Mouse (Mus musculus) yolk sac, embryonic 10.5 days (tissue): ENCODE results near the gene Adam19.

Source experiments
- DNase-seq: peaks from one replicate; pipeline ENCODE4 v3.0.0-alpha.2; 2017; ENCODE audit warnings: low spot score

Adam19 gene

GRCm38 (mm10) chr11:46054911-46055895 is 589 bp upstream of the Adam19 start:
- peak; percentile 29 for DNase-seq

- DNase-seq = peak; percentile 48
Observed at GRCm38 (mm10) chr11:46056770-46057411, 1.1 kb downstream of the Adam19 start.

DNA sequence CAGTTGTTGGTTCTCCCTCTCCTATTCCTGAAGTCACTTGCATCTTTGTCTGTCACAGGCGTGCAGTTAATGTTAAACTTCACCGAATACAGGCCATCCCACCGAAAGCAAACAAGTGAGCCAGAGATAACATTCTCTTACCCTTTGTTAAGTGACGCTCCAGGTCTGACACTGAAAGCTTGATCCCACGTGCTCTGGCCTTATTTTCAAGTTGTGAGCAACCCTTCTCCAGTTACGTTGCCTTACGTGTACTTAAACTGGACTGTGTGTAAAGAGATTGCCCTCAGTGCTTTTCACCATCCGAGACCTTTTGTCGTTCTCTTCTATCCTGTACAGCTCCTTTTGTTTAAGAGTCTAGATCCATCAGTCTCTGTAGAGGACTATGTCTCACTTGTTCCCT is 2.2 kb downstream of the Adam19 start:
- DNase-seq = peak; percentile 61

DNA sequence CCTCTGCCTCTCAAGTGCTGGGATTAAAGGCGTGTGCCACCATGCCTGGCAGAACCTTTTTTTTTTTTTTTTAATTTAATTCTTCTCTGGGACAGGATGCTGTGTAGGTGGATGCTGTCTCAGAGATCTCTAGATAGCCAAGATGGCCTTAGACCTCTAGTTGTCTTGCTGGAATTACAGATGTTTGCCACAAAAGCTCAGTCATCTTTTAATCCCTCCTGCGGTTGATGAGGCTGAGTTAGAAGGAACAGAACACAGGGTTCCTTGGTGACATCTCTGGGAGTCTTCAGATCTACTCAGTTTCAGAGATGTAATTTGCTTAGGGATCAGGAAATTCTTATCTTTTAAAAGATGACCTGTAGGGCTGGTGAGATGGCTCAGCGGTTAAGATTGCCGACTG is 3.1 kb downstream of the Adam19 start:
- no peak for DNase-seq

GRCm38 (mm10) chr11:46059887-46060650 is 4.3 kb downstream of the Adam19 start:
- DNase-seq = no peak

DNA sequence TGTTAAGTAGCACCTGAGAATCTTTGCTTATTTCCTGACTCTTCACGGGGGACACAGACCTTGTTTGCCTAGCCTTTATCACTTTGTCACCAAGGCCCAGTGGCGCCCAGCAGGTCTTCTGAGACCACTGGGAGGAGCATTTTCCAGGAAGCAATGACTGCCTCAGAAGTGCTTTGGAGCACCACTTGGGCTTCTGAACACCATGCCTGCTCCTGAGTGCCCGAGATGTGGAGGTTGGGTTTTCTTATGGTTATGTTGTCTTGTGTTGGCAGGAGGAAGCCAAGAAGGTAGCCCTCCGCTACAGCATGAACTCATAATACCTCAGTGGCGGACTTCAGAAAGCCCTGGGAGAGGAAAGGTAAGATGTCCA is 4.8 kb downstream of the Adam19 start:
- DNase-seq = no peak

- no peak for DNase-seq
Observed at GRCm38 (mm10) chr11:46061776-46062445, 6.1 kb downstream of the Adam19 start.

DNA sequence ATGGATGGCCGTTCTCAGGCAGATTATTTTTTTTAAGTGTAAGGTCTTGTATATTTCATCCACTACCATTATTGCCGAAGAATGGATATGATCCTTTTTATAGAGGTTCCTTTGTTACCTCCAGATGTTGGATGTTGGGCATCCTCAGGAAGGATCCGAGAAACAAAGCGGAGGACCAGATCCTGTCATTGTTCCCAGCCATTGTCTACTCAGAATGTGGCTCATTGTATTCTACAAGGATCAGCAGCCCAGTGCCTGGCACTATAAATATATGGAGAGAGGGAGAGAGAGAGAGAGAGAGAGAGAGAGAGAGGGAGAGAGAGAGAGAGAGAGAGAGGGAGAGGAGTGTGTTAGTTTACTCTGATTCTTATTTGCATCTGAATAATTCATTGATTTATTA is 6.8 kb downstream of the Adam19 start:
- no peak for DNase-seq

DNA sequence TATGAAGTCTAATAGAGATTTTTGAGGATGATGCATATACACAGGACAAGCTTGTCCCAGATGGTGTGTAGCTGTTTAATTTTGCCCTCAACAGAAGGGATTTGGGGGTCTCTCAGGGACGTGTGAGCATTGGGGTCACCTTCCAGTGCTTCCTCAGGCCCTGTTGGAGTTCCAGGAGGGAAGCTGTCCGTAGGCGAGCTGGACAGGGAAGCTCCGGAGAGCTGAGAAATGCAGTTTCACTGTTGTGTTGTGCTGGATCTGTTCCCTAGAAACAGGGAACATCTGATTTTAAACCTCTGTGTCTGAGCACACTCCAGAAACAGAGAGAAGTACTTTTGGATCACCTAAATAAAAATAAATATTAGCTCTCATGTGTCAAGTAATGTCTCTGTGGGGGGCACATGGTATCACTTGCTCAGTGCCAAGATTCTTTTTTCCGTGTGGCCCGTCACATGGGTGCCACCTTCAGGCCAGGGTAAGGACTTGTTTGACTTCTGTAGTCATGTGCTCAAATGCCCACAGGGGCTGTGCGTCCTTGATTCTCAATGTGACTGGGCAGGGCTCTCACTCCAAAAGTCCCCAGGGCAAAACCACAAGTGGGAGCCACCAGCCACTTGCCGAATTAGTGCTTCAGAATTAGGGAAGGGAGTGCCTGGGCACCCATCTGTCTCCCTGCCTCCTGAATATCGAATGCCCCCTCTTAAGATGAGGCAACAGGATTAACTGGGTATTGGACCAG is 7.4 kb downstream of the Adam19 start:
- no peak for DNase-seq

- no peak for DNase-seq
Observed at GRCm38 (mm10) chr11:46064767-46065166, 9.0 kb downstream of the Adam19 start.

GRCm38 (mm10) chr11:46065201-46066011 is 9.6 kb downstream of the Adam19 start:
- DNase-seq = peak; percentile 51

DNA sequence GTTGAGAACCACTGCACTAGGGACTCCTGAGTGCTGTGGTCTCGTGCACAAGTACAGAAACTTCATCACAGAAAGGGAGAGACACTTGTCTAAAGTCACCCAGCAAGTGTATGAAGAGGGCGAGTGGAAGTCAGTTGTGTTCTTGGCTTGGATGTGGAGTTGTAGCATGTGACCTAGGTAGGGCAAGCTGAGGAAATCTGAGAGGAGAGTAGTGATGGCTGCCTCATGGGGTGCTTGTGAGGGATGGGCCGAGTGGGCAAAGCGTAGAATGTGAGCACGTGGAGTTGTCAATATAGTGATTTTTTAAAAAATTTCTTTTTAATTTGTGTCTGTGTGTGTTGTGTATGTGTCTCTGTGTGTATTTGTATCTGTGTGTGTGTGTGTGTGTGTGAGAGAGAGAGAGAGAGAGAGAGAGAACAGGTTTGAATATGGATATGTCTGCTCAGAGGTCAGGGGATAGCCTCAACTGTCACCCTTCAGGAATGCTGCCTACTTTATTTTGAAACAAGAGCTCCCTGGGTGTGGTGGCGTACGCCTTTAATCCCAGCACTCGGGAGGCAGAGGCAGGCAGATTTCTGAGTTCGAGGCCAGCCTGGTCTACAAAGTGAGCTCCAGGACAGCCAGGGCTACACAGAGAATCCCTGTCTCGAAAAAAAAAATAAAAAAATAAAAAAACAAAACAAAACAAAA is 11.7 kb downstream of the Adam19 start:
- DNase-seq = no peak

GRCm38 (mm10) chr11:46068756-46069407 is 13.1 kb downstream of the Adam19 start:
- no peak for DNase-seq

DNA sequence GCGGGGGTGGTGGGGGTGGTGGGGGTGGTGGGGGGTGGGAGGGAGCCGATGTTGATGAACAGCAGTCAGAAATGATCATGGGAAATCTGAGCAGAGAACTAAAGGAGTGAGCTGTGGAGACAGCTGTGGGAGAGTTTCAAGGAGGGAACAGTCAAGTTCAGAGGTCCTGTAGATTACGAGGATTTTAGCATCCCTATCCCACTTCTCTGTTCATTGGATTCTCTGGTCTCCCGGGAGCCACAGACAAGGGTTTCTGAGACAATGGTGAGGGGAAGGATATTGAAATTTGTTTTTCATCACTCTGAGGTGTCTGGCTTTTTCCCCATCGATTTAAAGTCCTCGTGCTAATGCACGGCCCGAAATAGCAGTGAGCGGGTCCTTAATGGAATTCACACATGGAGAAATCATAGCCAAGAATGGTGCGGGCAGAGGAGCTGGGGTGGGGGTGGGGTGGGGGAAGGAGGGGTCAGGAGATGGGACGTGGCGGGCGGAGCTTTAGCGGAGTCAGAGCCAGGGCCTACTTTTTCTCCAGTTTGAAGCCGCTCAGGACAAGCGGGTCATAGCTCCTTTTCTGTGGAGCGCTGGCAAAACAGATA is 13.7 kb downstream of the Adam19 start:
- no peak for DNase-seq

DNA sequence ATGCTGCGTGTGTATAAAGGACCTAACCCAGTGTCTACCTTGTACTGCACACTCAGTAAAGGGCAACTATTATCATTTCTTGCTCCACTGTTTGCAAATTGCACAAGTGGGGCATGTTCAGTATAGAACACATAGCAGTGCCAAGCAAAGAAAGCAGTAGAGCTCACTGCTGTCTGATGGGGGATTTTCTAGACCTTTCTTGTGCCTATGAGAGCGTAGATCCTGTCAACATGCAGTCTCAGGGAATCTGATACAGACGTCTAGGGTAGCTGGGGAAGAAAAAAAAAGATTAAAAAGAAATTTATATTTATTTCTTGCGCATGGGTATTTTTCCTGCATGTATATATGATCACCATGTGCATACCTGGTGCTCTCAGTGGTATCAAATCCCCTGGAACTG is 14.4 kb downstream of the Adam19 start:
- DNase-seq = no peak

- no peak for DNase-seq
Observed at GRCm38 (mm10) chr11:46070789-46071188, 15.0 kb downstream of the Adam19 start.

DNA sequence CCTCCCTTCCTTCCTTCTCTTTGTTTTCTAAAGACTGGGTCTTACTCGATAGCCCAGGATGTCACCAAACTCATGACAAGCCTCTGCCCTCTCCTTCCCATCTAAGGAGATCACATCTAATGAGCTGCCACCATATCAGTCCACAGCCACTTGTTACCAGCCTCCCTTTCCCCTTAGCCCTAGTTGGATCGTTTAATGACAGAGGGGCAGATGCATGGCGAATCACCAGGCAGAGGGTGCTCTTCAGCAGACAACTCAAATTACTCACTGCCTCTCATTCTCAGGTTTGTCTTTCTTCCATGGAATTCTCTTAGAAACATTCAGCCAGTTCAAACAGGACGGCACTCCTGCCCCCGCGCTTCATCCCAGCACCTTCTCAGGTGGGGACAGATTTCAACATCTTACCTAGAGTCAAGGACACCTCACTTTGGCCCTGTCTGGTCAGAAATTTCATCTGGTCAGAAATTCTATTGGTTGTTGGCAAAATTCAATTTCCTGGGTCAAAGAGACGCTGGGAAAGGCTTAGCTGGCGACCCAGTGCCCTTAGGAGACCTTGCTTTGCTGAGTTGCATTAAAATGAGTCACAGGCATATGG is 16.8 kb downstream of the Adam19 start:
- DNase-seq = no peak

GRCm38 (mm10) chr11:46073061-46073849 is 17.5 kb downstream of the Adam19 start:
- DNase-seq = no peak
